Comparison of ENCODE assay signal across 16 mouse cellular contexts in the genomic region with DNA sequence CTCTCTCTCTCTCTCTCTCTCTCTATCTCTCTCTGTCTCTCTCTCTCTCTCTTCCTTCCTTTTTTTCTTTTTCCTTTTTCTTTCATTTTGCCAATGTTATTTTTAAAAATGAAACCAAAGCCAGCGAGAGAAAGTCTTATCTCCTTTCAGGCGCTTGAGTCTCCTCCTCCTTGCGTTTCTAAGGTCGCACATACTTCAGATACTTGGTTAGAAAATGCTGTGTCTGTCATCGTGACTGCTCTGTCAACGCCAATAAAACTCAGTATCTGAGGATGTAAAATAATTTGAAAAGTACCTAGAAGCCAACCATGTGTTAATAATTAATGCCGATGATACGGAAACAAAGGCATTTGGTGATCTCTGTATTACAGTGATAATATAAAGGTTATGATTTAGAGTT. TPM values are rescaled to one million over a fixed set of nuclear protein-coding genes. Genes with fewer than 3 reads are reported as not detected.
DNase-seq lines count a peak whose midpoint lies in the region; ATAC-seq and TF ChIP-seq lines count a peak whose summit lies in the region.
"Had no signal": no experiment of that assay in that cellular context is flagged by ENCODE, and none has a peak within 500 bp of the region (broad histone marks: within the 10 kb centered on the region; RNA-seq: fewer than 3 reads in every experiment).

No protein-coding gene starts in this region.

- peak overlapping the region; percentile 53 for H3K4me2 ChIP-seq in heart, embryonic 12.5 days
- H3K4me2 ChIP-seq in kidney, postnatal 0 days (ENCODE audit: low read length) = 0 out of 2 replicates have a peak overlapping the region, but pooled peaks have one; percentile 27
- peak overlapping the region; percentile 37; the same call in 1 of the 2 replicates for H3K4me2 ChIP-seq in liver, embryonic 13.5 days
- H3K4me2 ChIP-seq: forebrain, embryonic 15.5 days; hindbrain, embryonic 15.5 days; limb, embryonic 12.5 days; midbrain, embryonic 12.5 days had no signal

- peaks cover 31% of the 10 kb centered on the region for H3K27me3 ChIP-seq in heart, embryonic 12.5 days (replicated peaks)
- no peaks in the 10 kb centered on the region for H3K27me3 ChIP-seq in kidney, postnatal 0 days (ENCODE audit: insufficient read depth, low read length)
- peaks cover 14% of the 10 kb centered on the region; the same call in 1 of the 2 replicates for H3K27me3 ChIP-seq in liver, embryonic 13.5 days
- H3K27me3 ChIP-seq: forebrain, embryonic 15.5 days; midbrain, embryonic 12.5 days had no signal

- H3K4me1 ChIP-seq in heart, embryonic 12.5 days (replicated peaks) = peaks cover 25% of the 10 kb centered on the region
- H3K4me1 ChIP-seq in kidney, postnatal 0 days (replicated peaks; ENCODE audit: insufficient read depth, low read length) = no peaks in the 10 kb centered on the region
- peaks cover 7% of the 10 kb centered on the region; the same call in 1 of the 2 replicates for H3K4me1 ChIP-seq in liver, embryonic 13.5 days (replicated peaks)
- H3K4me1 ChIP-seq: forebrain, embryonic 15.5 days; hindbrain, embryonic 15.5 days; limb, embryonic 12.5 days; midbrain, embryonic 12.5 days had no signal

- ATAC-seq in heart, embryonic 12.5 days (ENCODE audit: insufficient number of reproducible peaks, low FRiP score) = no peak
- ATAC-seq in kidney, postnatal 0 days (replicated peaks; ENCODE audit: low FRiP score, low read depth) = no peak
- no peak for ATAC-seq in liver, embryonic 13.5 days (ENCODE audit: low read depth)
- ATAC-seq: forebrain, embryonic 15.5 days had no signal

- no peak for TF ChIP-seq CTCF in kidney, postnatal 0 days (IDR thresholded peaks at IDR 0.05; ENCODE audit: low read depth)

- peak overlapping the region; percentile 25; the same call in 1 of the 2 replicates for H3K4me3 ChIP-seq in heart, embryonic 12.5 days
- no peak overlapping the region for H3K4me3 ChIP-seq in kidney, postnatal 0 days (replicated peaks; ENCODE audit: low read depth, low read length)
- H3K4me3 ChIP-seq in liver, embryonic 13.5 days (replicated peaks) = peak overlapping the region; percentile 42; the same call in 1 of the 2 replicates
- H3K4me3 ChIP-seq: forebrain, embryonic 15.5 days; hindbrain, embryonic 15.5 days; limb, embryonic 12.5 days; midbrain, embryonic 12.5 days had no signal

- DNase-seq in heart, adult 9 months (ENCODE audit: low spot score in 2 of 2) = no peak
- no peak for DNase-seq in kidney, postnatal 0 days (ENCODE audit: low spot score)
- DNase-seq in kidney, postnatal 10 days = no peak
- peak; percentile 14 for DNase-seq in 416B (ENCODE audit: low read depth)
- DNase-seq in liver, embryonic 13.5 days = no peak
- no peak for DNase-seq in frontal cortex, postnatal 36 days (ENCODE audit: low spot score in 2 of 2)
- no peak for DNase-seq in embryo, embryonic 10 days (ENCODE audit: low spot score)
- DNase-seq: adrenal gland, postnatal 14 days; cerebellum, adult 9-11 months; gastrocnemius, postnatal 14 days; thymus, adult 18-20 months had no signal

- H3K36me3 ChIP-seq in heart, embryonic 12.5 days = no peaks in the 10 kb centered on the region
- H3K36me3 ChIP-seq in kidney, postnatal 0 days (ENCODE audit: insufficient read depth, low read length) = no peaks in the 10 kb centered on the region
- no peaks in the 10 kb centered on the region for H3K36me3 ChIP-seq in liver, embryonic 13.5 days
- H3K36me3 ChIP-seq: forebrain, embryonic 15.5 days; hindbrain, embryonic 15.5 days; limb, embryonic 12.5 days; midbrain, embryonic 12.5 days had no signal

- H3K9ac ChIP-seq in heart, embryonic 12.5 days = no peak overlapping the region
- H3K9ac ChIP-seq in kidney, postnatal 0 days (ENCODE audit: low read depth, low read length) = no peak overlapping the region
- H3K9ac ChIP-seq in liver, embryonic 13.5 days = no peak overlapping the region
- H3K9ac ChIP-seq: forebrain, embryonic 15.5 days; hindbrain, embryonic 15.5 days; limb, embryonic 12.5 days; midbrain, embryonic 12.5 days had no signal

- no peak overlapping the region for H3K27ac ChIP-seq in heart, embryonic 12.5 days (ENCODE audit: poor library complexity, severe bottlenecking)
- H3K27ac ChIP-seq in kidney, postnatal 0 days = no peak overlapping the region
- no peak overlapping the region for H3K27ac ChIP-seq in liver, embryonic 13.5 days
- H3K27ac ChIP-seq: forebrain, embryonic 15.5 days; hindbrain, embryonic 15.5 days; limb, embryonic 12.5 days; midbrain, embryonic 12.5 days had no signal

- 23% methylated on average over 8 of the region's 8 CpGs for WGBS in heart, embryonic 12.5 days
- 47% methylated on average over 8 of the region's 8 CpGs for WGBS in kidney, postnatal 0 days
- 31% methylated on average over 8 of the region's 8 CpGs for WGBS in liver, embryonic 13.5 days (ENCODE audit: insufficient replicate concordance)

- no peaks in the 10 kb centered on the region for H3K9me3 ChIP-seq in heart, embryonic 12.5 days (replicated peaks)
- H3K9me3 ChIP-seq in kidney, postnatal 0 days (replicated peaks; ENCODE audit: low read length) = no peaks in the 10 kb centered on the region
- no peaks in the 10 kb centered on the region for H3K9me3 ChIP-seq in liver, embryonic 13.5 days (replicated peaks)
- H3K9me3 ChIP-seq: forebrain, embryonic 15.5 days; hindbrain, embryonic 15.5 days; limb, embryonic 12.5 days; midbrain, embryonic 12.5 days had no signal

RNA-seq across cellular contexts. Expression of a gene that starts 30.4 kb away (rescaled TPM):
- polyA plus RNA-seq in heart, embryonic 12.5 days (2016; fragmentation: Nextera tagmentation; extraction: Ambion mirVana) = 7.2 and 8.1 TPM in 2 replicates
- 6.4 and 7.0 TPM in 2 replicates for polyA plus RNA-seq in kidney, postnatal 0 days (2015; fragmentation: Nextera tagmentation; extraction: Ambion mirVana)
- polyA plus RNA-seq in liver, embryonic 13.5 days (2015; fragmentation: Nextera tagmentation; extraction: Ambion mirVana) = 4.9 and 5.6 TPM in 2 replicates

RNA-seq across cellular contexts. Expression of a gene that starts 52.4 kb away (rescaled TPM):
- polyA plus RNA-seq in heart, embryonic 12.5 days (2016; fragmentation: Nextera tagmentation; extraction: Ambion mirVana) = 10.2 and 10.6 TPM in 2 replicates
- 9.8 and 10.4 TPM in 2 replicates for polyA plus RNA-seq in kidney, postnatal 0 days (2015; fragmentation: Nextera tagmentation; extraction: Ambion mirVana)
- polyA plus RNA-seq in liver, embryonic 13.5 days (2015; fragmentation: Nextera tagmentation; extraction: Ambion mirVana) = 0.30 and 0.49 TPM in 2 replicates

RNA-seq across cellular contexts. Expression of a gene that starts 57.4 kb away (rescaled TPM):
- polyA plus RNA-seq in heart, embryonic 12.5 days (2016; fragmentation: Nextera tagmentation; extraction: Ambion mirVana) = 13.8 and 14.6 TPM in 2 replicates
- polyA plus RNA-seq in kidney, postnatal 0 days (2015; fragmentation: Nextera tagmentation; extraction: Ambion mirVana) = 22.0 and 29.1 TPM in 2 replicates
- 5.5 and 6.9 TPM in 2 replicates for polyA plus RNA-seq in liver, embryonic 13.5 days (2015; fragmentation: Nextera tagmentation; extraction: Ambion mirVana)
